In genomic region chr10:67002207-67003008, GRCm38 (mm10) we compare ENCODE assay signal across 8 mouse cellular contexts.
A peak's percentile ranks its signal among the peaks of the same experiment; 100 is the strongest.
DNase-seq lines count a peak whose midpoint lies in the region; ATAC-seq lines count a peak whose summit lies in the region.

No protein-coding gene starts in this region.

- H3K4me2 ChIP-seq in embryonic facial prominence, embryonic 12.5 days (replicated peaks), result peak overlapping the region; percentile 54
- peak overlapping the region; percentile 74 for H3K4me2 ChIP-seq in heart, embryonic 11.5 days
- H3K4me2 ChIP-seq in liver, embryonic 16.5 days (ENCODE audit: low read depth, low read length), result peak overlapping the region; percentile 74
- peak overlapping the region; percentile 70 for H3K4me2 ChIP-seq in neural tube, embryonic 13.5 days

- H3K9ac ChIP-seq in embryonic facial prominence, embryonic 12.5 days, result peak overlapping the region; percentile 31; the same call in 1 of the 2 replicates
- peak overlapping the region; percentile 75 for H3K9ac ChIP-seq in heart, embryonic 11.5 days (ENCODE audit: low read depth, low read length)
- H3K9ac ChIP-seq in liver, embryonic 16.5 days (ENCODE audit: low read depth, low read length), result no peak overlapping the region; the same call in 1 of the 2 replicates
- H3K9ac ChIP-seq in neural tube, embryonic 13.5 days, result peak overlapping the region; percentile 63

- H3K9me3 ChIP-seq in embryonic facial prominence, embryonic 12.5 days, result no peaks in the 10 kb centered on the region
- no peaks in the 10 kb centered on the region for H3K9me3 ChIP-seq in heart, embryonic 11.5 days (replicated peaks; ENCODE audit: control insufficient read depth, low read length)
- no peaks in the 10 kb centered on the region for H3K9me3 ChIP-seq in liver, embryonic 16.5 days (replicated peaks; ENCODE audit: control insufficient read depth, low read length)
- H3K9me3 ChIP-seq in neural tube, embryonic 13.5 days, result no peaks in the 10 kb centered on the region

- H3K4me3 ChIP-seq in embryonic facial prominence, embryonic 12.5 days, result peak overlapping the region; percentile 32
- H3K4me3 ChIP-seq in heart, embryonic 11.5 days (ENCODE audit: low read depth, low read length), result peak overlapping the region; percentile 38
- H3K4me3 ChIP-seq in liver, embryonic 16.5 days (ENCODE audit: low read depth, low read length), result peak overlapping the region; percentile 54
- peak overlapping the region; percentile 32 for H3K4me3 ChIP-seq in neural tube, embryonic 13.5 days

- 9% methylated on average over 30 of the region's 30 CpGs for WGBS in embryonic facial prominence, embryonic 12.5 days
- 10% methylated on average over 30 of the region's 30 CpGs for WGBS in heart, embryonic 11.5 days (ENCODE audit: insufficient replicate concordance)
- WGBS in liver, embryonic 16.5 days (ENCODE audit: insufficient replicate concordance), result 15% methylated on average over 30 of the region's 30 CpGs
- 13% methylated on average over 30 of the region's 30 CpGs for WGBS in neural tube, embryonic 13.5 days

- peak; percentile 11 to 13 for DNase-seq in monocyte, adult 2 months (ENCODE audit: low read depth in 1 of 2, low spot score in 2 of 2)
- DNase-seq in kidney, adult 9 months, result peak; percentile 82
- peak; percentile 21 to 50 for DNase-seq in thymus, postnatal 36 days

- peak overlapping the region; percentile 94 for H3K27ac ChIP-seq in embryonic facial prominence, embryonic 12.5 days
- peak overlapping the region; percentile 98 for H3K27ac ChIP-seq in heart, embryonic 11.5 days (ENCODE audit: low read depth, low read length)
- H3K27ac ChIP-seq in liver, embryonic 16.5 days (ENCODE audit: low read length), result no peak overlapping the region; the same call in 1 of the 2 replicates
- H3K27ac ChIP-seq in neural tube, embryonic 13.5 days (replicated peaks), result peak overlapping the region; percentile 88

- ATAC-seq in monocyte, adult 5-6 weeks (replicated peaks; ENCODE audit: insufficient number of reproducible peaks, low FRiP score, low TSS enrichment, poor library complexity, severe bottlenecking), result no peak
- ATAC-seq in embryonic facial prominence, embryonic 12.5 days (ENCODE audit: insufficient number of reproducible peaks, insufficient read depth, low FRiP score, low TSS enrichment), result peak; percentile 80; the same call in 1 of the 2 replicates
- peak; percentile 68; the same call in 1 of the 2 replicates for ATAC-seq in heart, embryonic 11.5 days (replicated peaks; ENCODE audit: insufficient number of reproducible peaks, low FRiP score, low TSS enrichment)
- peak; percentile 63 for ATAC-seq in liver, embryonic 16.5 days (ENCODE audit: low read depth)
- peak; percentile 58 for ATAC-seq in neural tube, embryonic 13.5 days (ENCODE audit: low read depth)

- H3K27me3 ChIP-seq in embryonic facial prominence, embryonic 12.5 days, result no peaks in the 10 kb centered on the region
- H3K27me3 ChIP-seq in heart, embryonic 11.5 days (ENCODE audit: control insufficient read depth, insufficient read depth, low read length), result no peaks in the 10 kb centered on the region
- H3K27me3 ChIP-seq in liver, embryonic 16.5 days (ENCODE audit: control insufficient read depth, insufficient read depth, low read depth, low read length), result peaks cover 8% of the 10 kb centered on the region
- no peaks in the 10 kb centered on the region for H3K27me3 ChIP-seq in neural tube, embryonic 13.5 days

- H3K4me1 ChIP-seq in embryonic facial prominence, embryonic 12.5 days, result peaks cover 28% of the 10 kb centered on the region
- peaks cover 25% of the 10 kb centered on the region for H3K4me1 ChIP-seq in heart, embryonic 11.5 days (ENCODE audit: control insufficient read depth, insufficient read depth, low read length)
- peaks cover 17% of the 10 kb centered on the region for H3K4me1 ChIP-seq in liver, embryonic 16.5 days (ENCODE audit: control insufficient read depth, low read depth, low read length)
- H3K4me1 ChIP-seq in neural tube, embryonic 13.5 days (replicated peaks), result peaks cover 41% of the 10 kb centered on the region

- no peaks in the 10 kb centered on the region for H3K36me3 ChIP-seq in embryonic facial prominence, embryonic 12.5 days
- H3K36me3 ChIP-seq in heart, embryonic 11.5 days (ENCODE audit: control insufficient read depth, insufficient read depth, low read length), result no peaks in the 10 kb centered on the region
- no peaks in the 10 kb centered on the region for H3K36me3 ChIP-seq in liver, embryonic 16.5 days (ENCODE audit: control insufficient read depth, insufficient read depth)
- no peaks in the 10 kb centered on the region for H3K36me3 ChIP-seq in neural tube, embryonic 13.5 days

Comparison
In these comparisons a context has a peak if more than half of its experiments do, and no peak if none do; other contexts are left out.
1. DNase-seq: peak in every context shown above with its lines; median percentile 82 in kidney, adult 9 months; 36 in thymus, postnatal 36 days; 12 in monocyte, adult 2 months.